Mouse (Mus musculus) right cerebral cortex, adult 18-20 months (tissue): Measurements from ENCODE around the gene Mycl.

Experiments used
- DNase-seq: peaks from one replicate; pipeline ENCODE4 v3.0.0; 2022; ENCODE audit warnings: mixed read lengths

Gene Mycl

GRCm38 (mm10) chr4:122995404-122996220 lies at the start of gene Mycl:
Gene Mycl, plus strand, starts transcription at chr4:122995652.
- DNase-seq = peak; percentile 89

DNA sequence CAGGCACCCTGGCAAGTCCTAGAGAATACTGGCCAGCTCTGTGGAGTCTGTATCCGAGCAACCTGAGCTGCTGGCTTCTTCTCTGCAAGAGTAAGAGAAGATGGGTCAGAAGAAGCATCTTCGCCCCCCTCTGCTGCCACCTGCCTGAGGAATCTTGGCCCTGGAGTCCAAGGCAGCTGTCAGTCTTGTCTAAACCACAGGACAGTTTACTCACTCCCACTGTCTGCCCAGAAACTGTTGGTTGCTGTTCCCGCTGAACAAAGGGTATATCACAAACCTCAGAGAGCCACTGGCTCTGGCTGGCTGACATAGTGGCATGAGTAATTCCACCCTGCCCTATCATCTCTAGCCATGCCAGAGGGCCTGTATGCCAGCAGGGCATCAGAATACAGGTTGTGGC lies 48.2 kb upstream of the Mycl start:
- no peak for DNase-seq

DNA sequence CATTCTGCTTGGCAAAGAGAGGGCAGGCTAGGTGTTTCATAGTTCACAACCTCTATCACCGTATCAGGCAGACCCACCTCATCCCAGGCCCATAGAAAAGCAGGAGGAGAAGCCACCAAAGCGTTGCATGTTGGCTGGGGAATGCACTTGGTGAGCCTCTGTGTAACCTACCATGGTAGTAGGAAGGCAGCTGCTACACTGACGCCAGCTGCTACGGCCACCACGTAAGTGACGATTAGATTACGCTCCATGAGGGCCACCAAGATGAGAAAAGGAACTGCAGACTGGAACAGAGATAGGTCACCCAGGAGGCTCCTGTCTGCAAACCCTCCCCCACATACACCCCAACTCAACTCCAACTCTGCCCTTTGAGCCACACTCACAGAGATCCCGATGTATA lies 46.4 kb upstream of the Mycl start:
- DNase-seq = no peak

DNA sequence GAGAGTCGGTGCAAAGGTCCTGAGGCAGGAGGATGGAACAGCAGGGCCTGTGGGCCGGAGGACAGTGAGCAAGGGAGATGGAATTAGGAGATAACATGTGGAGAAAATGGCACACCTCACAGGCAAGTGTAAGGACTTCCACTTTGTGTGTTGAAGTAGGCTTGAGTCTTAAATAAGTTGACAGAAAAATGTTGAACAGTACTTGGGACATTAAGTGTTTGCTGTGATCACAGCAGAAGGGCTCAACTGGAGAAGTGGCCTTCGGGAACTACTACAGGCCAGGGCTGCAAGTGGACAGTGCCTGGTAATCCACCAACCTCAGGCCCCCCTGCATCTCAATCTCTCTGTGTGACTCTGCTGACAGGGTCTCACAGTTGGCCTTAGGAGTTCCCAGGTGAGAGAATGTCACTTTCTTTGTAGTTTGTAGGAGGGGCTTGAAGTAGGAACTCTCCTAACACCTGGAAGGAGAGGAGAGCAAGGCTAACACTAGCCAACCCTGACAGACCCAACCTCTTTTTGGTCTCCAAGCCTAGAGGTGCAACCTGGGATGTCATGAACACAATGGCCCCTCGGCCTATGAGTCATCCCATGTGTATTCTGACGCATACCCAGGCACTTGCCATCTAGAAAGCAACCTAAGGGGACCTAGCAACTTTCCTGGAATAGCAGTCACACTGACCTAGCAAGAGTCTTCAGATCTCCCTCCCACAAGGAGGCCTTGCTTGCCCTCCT lies 40.6 kb upstream of the Mycl start:
- no peak for DNase-seq

GRCm38 (mm10) chr4:122955412-122956136 lies 39.9 kb upstream of the Mycl start:
- peak; percentile 92 for DNase-seq

DNA sequence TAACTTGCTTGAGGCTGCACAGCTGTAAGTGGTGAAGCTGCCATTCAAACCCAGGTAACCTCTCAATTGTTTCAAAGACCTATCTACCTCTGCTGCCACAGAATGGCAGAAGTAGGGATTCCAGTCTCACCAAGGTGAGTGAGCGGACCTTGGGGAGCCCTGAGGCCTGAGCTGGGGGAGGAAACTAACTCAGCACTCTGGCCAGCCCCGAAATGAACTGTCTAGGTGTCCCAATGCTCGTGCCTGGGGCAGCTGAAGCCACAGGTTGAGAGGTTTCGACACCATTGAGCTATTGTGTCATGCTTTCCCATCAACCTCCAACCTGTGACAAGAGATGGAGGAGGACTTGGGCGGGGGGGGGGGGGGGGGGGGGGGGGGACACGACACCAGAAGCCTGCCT lies 39.2 kb upstream of the Mycl start:
- no peak for DNase-seq

DNA sequence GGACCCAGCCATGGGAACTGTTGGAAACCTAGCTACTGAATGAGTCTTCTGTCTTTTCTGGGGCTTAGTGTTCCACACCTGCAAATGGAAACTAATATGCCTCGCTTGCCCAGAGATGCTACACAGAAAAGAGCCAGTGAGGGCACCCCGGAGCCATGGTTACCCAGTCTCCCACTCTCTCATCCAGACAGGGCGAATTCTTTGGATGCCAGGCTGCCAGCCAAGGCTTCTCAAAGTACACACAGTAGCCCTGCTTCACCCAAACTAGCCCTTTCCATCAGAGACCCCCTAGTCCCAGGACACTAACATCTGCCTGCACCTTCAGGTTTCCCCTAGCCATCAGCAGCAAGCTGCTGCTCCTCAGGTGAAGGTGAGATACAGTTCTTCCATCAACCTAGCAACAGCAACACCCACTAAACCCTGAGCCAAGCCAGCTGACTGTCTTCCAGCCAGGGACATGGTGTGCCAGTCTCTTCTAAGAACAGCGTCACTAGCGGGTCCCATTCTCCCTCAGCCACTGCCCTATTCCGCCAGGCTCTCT lies 36.9 kb upstream of the Mycl start:
- peak; percentile 56 for DNase-seq

GRCm38 (mm10) chr4:122959816-122960215 lies 35.6 kb upstream of the Mycl start:
- no peak for DNase-seq

GRCm38 (mm10) chr4:122960321-122961099 lies 34.9 kb upstream of the Mycl start:
- DNase-seq = no peak

DNA sequence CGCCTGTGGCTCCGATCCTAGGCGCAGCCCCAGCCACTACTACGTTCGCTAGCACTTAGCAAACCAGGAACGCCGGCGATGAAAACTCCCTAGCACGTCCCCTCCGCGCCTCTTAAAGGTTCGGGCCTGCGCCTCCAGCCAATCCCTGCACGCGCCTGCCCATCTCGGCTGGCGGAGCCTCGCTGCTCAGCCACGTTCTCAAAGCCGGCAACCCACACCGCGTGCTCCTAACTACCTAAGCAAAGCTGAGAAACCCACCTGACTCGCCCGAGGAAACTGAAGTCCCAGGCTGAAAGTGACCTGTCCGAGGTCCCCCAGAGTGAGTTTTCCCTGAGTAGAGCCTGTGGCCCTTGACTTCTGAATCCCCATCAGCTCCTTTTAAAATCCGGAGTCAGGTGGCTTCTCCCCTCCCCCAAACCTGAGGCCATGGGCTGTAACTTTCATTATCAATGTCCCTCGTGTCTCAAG lies 34.3 kb upstream of the Mycl start, which contains the start of gene Mfsd2a:
Gene Mfsd2a (minus strand): TSS at position 89 of the 468 bp plus-strand sequence.
- DNase-seq = peak; percentile 66

- no peak for DNase-seq
Measured at GRCm38 (mm10) chr4:122961589-122961988, 33.9 kb upstream of the Mycl start.

DNA sequence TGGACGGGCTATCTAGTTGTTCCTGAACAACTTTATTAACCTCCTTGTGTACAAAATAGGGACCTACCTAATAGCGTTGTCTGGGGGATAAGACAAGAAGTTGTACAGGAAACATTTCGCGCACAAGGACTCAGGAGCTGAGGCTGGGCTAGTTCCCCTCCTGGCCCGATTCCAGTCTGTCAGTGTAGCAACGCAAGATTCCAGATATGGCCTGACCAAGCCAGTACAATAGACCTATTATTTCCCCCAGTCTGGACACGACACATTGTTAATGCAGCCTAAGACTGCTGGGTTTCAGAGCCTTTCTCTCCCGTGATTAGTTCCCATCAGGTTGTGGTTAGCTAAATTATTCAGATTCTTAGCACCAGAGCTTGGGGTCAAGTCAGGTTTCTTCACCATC lies 32.7 kb upstream of the Mycl start:
- no peak for DNase-seq

DNA sequence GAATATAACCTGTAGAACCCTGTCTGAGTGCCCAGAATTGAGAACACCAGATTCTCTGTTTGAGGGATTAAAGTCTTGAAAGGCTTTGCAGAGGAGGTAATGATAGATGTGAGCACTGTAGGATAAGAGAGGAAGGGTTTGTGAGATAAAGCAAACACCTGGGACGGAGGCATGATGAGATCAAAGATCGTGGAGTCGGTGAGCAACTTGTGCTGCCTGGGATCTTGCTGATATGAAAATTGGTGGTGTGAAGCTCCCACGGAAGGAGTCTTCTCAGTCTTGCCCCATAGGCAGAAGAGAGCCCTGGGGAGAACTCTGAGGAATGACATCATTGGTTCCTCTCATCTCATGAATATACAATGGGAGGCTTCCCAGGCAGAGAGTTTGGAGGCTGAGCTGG lies 27.3 kb upstream of the Mycl start:
- DNase-seq = no peak

- no peak for DNase-seq
Measured at GRCm38 (mm10) chr4:122971191-122971590, 24.3 kb upstream of the Mycl start.

DNA sequence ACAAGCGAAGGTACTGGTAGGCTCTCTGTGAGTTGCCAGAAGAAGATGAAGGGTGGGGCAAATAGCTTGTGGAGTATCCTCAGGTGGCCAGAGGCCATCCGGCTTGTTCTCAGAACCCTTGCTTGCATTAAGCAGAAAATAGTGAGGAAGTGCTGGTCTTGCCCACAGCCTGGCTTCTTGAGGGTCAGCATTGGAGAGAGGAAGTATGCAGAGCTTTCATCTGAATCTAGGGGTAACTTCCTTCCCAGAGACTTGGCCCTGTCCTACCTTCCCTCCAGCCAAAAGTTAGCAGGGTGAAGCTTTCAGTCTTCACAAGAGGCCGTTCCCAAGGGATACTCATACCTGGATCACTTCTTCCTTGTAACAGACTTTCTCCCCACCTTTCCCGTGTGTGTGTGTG lies 23.8 kb upstream of the Mycl start:
- no peak for DNase-seq

GRCm38 (mm10) chr4:122972056-122972455 lies 23.4 kb upstream of the Mycl start:
- DNase-seq = no peak

- DNase-seq = no peak
Measured at GRCm38 (mm10) chr4:122974976-122975520, 20.4 kb upstream of the Mycl start.

GRCm38 (mm10) chr4:122976885-122977284 lies 18.6 kb upstream of the Mycl start:
- DNase-seq = no peak

- no peak for DNase-seq
Measured at GRCm38 (mm10) chr4:122978850-122979249, 16.6 kb upstream of the Mycl start.

DNA sequence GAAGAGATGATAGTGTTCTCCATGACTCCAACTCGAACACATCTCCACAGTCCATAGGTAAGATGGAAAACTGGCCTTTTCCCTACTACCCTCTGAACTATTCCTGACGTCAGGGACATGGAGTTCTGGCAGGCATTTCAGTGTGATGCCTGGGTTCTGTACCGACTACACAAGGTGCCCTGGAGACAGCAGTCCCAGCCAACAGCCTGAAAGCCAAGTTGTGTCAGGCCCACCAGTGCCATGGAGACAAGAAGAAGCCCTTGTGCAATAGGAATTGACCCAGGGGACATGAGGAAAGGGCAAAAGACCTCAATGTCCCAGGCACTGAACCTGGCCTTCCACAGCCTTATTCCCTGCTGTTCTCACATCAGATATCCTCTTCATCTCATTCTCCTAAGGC lies 15.6 kb upstream of the Mycl start:
- no peak for DNase-seq

DNA sequence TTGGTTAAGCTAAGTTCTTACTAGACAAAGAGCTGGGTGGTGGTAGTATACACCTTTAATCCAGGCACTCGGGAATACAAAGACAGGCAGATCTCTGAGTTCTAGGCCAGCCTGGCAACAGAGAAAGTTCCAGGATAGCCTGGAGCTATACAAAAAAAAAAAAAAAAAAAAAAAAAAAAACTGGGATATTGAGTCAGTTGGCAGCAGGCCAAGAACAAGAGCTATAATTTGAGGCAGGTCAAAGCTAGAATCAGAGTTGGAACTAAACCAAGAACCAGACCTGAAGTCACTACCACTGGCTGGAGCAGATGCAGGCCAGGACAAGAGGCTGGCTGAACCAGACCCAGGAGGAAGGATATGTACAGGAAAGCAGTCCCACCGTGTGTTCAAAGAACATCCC lies 14.8 kb upstream of the Mycl start:
- DNase-seq = no peak

GRCm38 (mm10) chr4:122981238-122981637 lies 14.2 kb upstream of the Mycl start:
- DNase-seq = no peak
